Mouse (Mus musculus): ENCODE data around the gene Vipas39.

DNA sequence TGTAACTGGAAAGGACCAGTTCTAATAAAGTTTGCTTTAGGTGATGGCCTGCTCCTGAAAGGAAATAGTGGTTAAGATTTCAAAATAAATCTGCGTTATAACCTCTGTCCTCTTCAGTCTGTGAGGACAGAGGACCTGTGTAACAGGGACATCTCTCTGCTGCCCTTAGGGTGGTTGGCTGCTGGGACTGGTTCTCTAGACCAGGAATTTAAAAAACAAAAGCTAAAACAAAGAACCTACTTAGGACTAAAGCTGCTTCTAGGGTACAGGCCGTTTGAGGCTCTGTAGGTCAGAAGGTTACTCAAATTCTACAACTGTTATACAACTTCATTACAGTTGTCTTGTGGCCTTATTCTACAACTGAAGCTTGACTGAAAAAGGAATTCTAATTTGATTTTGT lies 47.0 kb upstream of the Vipas39 start:
- TF ChIP-seq CTCF (conservative IDR thresholded peaks at IDR 0.05 in 1 of 2, IDR thresholded peaks at IDR 0.05 in 1 of 2; ENCODE audit: low read depth in 2 of 2, low read length in 2 of 2), result no peak
- no peak for TF ChIP-seq POLR2A (IDR thresholded peaks at IDR 0.05; ENCODE audit: low read depth, low read length)
- TF ChIP-seq EP300 (IDR thresholded peaks at IDR 0.05; ENCODE audit: low read length), result no peak
- no peak for TF ChIP-seq ZKSCAN1 (IDR thresholded peaks at IDR 0.05; ENCODE audit: borderline replicate concordance, low read depth, low read length)
- TF ChIP-seq RAD21 (IDR thresholded peaks at IDR 0.05; ENCODE audit: low read depth, low read length), result no peak
- TF ChIP-seq MYC (IDR thresholded peaks at IDR 0.05; ENCODE audit: low read depth, low read length), result no peak
- TF ChIP-seq KAT2A (IDR thresholded peaks at IDR 0.05; ENCODE audit: insufficient replicate concordance, low read length), result no peak
- no peak for TF ChIP-seq JUND (conservative IDR thresholded peaks at IDR 0.05; ENCODE audit: low read depth, low read length)
- no peak for TF ChIP-seq TBP (conservative IDR thresholded peaks at IDR 0.05; ENCODE audit: low read depth, low read length)
- TF ChIP-seq USF1 (IDR thresholded peaks at IDR 0.05; ENCODE audit: low read depth, low read length), result no peak
- no peak for TF ChIP-seq MAZ (IDR thresholded peaks at IDR 0.05; ENCODE audit: low read depth, low read length)
- no peak for TF ChIP-seq ZC3H11A (IDR thresholded peaks at IDR 0.05; ENCODE audit: low read depth, low read length)
- TF ChIP-seq ZMIZ1 (IDR thresholded peaks at IDR 0.05; ENCODE audit: low read depth, low read length), result no peak
- TF ChIP-seq UBTF (IDR thresholded peaks at IDR 0.05; ENCODE audit: low read depth, low read length), result no peak
